Mouse (Mus musculus): ENCODE results near the gene Syngr2.

- TF ChIP-seq FLI1 (IDR thresholded peaks at IDR 0.05; ENCODE audit: low read length) (no peak), GATA1 (IDR thresholded peaks at IDR 0.05; ENCODE audit: borderline replicate concordance, low read length) (no peak)
These were observed 4.4 kb downstream of the Syngr2 start for GRCm38 (mm10) chr11:117813867-117814266.
